Mouse (Mus musculus) 416B (cell line): Measurements from ENCODE around the gene Tpm3.

ENCODE experiments used
- DNase-seq: peaks from one replicate; pipeline ENCODE4 v3.0.0; 2011; ENCODE audit warnings: low read depth

Tpm3 gene

DNA sequence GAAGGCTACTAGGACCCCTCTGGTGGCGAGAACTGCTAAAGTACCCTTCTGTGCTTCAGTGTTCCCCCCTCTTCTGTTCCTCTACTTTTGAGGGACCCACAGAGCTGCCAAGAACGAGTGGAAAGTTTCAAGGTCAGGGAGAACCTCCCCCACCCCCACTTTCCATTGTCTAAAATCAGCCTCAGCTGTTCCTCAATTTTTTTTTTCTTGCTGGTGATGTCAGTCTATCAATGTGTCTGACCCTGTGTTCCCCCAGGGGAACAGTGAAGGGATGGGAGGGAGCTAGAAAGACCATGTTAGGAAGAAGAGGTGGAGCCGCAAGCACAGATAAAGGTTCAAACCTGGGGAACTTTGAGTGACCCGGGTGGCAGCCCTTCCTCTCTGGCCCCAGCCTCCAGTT lies at the start of gene Tpm3:
Gene Tpm3 (plus strand): TSS at position 356 of the 400 bp plus-strand sequence.
- DNase-seq = peak; percentile 32

DNA sequence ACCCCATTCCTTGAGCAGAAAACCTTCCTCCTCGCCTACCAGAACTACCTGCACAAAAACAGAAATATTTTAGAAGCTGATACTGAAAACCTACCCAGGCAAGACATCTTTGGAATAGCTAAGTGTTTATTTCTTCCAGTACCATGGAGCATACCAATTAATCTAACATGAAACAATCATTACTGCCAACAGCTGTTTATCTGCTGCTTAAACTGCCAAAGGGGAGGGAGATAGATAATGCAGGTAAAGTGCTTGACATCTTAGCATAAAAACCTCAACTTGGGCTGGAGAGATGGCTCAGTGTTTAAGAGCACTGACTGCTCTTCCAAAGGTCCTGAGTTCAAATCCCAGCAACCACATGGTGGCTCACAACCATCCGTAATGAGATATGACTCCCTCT lies 37.8 kb upstream of the Tpm3 start:
- DNase-seq = no peak

DNA sequence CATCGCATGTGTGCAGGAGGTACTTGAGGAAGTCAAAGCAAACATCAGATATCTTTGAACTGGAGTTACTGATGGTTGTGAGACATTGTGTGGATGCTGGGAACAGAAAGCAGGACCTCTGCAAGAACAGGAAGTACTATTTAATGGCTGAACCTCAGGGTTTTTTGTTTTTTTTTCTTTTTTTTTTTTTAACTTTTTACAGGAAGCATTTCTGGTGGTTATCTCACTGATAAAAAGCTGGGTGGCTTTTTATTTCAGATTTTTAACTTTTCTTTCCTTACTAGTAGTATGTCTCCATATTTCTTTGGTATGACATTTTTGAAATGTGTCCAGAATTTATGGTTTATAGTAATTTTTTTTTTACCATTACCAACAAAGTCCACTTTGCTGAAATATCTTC lies 36.2 kb upstream of the Tpm3 start:
- peak; percentile 23 for DNase-seq

DNA sequence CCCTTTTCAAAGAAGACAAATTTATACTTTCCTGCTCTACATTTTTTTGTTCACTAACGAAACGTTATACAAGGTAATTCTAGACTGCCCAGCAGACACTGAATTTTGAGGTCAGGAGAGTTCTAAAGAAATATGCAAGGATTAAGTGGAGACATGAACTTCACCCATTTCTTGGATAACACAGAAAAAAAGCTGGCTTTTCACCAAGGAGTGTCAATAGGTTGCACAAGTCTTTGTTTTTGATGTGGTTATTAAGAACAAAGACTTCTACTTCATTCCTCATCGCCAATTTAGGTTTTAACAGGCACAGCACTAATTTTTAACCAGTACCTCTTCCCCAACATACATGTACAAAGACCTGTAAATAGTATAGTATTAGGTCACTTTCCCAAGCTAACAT lies 22.8 kb upstream of the Tpm3 start:
- DNase-seq = no peak

DNA sequence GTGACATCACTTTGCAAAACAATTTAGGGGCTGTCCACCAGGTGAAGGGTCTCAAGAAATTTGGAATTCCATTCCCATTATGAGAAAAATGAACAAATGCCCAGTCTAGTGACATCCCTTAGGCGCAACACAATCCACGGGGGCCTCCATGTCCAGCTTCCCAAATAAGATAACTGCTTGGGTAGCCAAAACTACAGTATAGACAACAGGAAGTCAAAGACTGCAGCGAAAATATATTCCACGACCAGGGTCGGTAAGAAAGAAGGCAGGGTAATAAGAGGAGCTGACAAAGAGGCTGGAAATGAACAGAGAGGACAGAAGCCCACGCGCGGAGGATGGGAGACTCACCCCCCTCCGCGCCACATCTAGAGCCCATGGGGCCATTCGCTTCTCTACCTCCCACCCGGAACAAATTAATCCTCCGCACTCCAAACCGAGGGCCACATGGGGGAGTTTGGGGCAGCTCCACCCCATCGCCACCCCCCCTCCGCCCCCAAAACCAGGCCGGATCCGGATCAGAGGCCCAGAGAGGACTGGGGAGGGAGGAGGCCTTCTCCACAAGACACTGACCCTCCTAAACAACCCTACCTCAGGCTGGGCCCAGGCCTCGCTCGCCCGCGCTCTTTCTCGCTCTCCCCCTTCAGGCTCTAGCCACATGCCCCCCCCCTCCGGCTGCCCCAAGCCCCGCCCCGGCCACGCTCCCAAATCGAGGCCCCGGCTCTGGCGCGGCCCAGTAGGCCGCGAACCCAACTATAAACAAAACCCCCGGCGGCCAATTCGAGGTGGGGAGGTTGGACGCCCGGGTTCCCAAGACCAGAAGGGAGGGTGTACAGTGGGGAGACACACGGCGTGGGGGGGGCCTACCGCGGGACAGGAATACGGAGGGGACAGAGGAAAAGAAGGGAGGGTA lies 20.8 kb upstream of the Tpm3 start, which contains the start of gene 4933434E20Rik:
Gene 4933434E20Rik (plus strand): TSS at position 196 of the 910 bp plus-strand sequence.
- DNase-seq = peak; percentile 88

DNA sequence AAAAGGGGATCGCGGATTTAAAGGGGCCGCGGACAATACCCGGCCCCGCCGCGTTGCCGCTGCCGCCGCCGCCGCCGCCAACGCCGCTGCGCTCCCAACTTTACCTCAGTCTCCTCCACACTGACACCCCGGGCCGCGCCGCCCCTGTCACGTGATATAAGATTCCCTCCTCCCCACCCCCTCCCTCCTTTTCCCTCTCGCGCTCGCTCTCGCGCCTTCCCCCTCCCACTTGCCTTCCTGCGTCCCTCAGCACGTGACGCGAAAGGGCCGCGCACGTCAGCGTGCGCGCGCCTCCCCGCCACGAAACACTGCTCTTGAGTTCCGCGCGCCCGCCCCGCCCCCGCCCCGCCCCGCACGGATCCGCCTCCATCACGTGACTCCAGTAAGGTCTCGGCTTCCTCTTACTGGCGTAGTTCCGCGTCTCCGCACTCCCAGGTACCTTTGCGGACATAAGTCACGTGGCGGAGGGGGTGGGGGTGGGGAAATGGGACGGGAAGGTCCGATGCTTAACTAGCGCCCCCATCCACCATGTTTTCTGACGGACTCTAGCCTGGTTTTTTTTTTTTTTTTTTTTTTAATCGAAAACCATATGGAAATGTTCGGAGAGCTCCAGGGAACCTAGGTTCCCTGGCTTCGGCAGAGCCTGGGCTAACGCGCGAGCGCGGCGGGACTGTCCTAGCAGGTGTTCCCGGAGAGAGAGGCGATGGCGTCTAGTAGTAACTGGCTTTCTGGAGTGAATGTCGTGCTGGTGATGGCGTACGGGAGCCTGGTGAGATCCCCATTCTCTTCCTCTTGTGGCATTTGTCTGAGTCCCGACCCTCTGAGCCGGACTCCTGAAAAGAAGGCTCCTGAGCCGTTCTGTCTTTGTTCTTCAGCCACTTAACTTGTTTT lies 19.9 kb upstream of the Tpm3 start, which contains the start of gene Ubap2l:
Gene Ubap2l (minus strand): TSS at position 278 of the 891 bp plus-strand sequence.
- peak; percentile 100 for DNase-seq

DNA sequence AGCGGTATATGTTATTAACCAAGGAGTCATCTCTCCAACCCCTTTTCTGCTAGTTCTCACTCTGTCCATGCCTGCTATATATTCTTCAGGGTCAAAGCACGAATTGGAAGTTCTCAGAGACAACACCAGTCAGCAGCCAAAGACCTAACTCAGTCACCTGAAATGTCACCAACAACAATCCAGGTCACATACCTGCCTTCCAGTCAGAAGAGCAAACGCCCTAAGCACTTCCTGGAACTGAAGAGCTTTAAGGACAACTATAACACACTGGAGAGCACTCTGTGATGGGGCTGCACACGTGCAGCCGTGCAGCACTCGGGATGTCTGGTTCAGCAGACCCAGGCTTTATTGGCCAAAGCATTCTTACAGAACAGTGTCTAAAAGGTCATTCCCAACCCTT lies 10.9 kb upstream of the Tpm3 start:
- DNase-seq = no peak

DNA sequence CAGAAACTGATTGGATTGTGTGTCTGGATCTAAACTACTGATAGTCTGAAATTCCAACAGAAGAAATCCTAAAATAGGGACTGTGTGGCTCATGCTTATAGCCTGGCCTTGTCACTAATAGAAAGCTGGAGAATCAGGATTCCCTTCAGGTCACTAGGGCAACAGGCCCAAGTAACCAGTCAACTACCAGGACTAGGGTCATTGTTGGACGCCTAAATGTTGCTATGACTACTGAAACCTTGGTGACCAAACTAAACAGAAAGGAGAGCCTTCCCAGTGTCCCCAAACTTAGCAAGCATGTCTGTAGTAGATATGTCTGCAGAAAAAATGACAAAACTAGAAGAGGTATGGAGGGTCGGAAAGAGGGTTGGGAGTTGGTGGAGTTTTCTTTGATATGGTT lies 9.9 kb upstream of the Tpm3 start:
- DNase-seq = no peak

DNA sequence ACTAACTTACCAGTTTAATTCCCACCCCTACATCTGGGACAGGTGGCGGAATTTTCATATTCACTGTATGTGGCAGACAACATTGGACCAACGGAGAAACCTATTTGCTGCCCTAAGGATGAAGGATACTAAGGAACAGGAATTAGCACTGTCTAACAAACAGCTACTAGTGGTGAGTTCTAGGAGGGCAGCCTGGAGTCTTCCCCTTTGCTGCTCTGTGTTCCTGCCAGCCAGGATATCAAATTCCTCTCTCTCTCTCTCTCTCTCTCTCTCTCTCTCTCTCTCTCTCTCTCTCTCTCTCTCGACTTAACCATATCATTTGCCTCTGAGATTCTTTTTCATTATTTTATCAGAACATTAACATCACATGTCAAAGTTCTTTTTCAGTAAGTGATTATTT lies 8.1 kb upstream of the Tpm3 start:
- no peak for DNase-seq

DNA sequence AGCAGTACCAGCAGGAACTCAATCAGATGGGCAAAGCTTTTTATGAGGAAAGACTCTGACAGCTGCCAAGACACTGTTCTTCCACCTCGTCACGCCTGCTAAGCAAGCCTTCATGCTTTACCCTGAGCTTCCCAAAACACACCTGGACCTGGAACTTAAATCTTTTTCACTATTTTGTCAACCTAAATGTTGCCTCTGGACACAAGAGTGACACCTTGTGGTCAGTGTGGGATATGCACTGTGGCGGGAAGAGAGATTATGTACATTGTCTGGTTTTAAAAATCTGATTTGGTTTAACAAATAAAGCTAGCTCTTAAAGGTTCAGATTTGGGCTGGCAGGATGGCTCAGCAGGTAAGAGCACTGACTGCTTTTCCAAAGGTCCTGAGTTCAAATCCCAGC lies 6.9 kb upstream of the Tpm3 start:
- DNase-seq = peak; percentile 68

DNA sequence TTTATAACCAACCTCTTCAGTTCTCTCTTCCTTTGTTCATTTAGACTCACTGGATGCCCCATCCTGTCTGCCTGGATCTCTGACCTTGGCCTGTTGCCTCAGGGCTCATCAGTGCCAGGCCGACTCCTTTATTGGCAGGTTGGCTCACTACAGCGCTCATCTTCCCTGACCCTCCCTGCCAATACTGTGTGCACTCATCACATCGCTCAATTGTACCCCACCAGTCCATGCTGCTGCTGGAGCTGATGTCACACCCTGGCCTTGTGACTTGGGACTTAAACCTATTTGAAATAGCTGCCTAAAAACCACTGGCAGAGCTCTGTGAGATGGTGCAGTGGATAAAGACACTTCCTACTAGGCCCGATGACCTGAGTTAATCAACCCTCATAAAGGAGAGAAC lies 4.6 kb upstream of the Tpm3 start:
- DNase-seq = no peak

DNA sequence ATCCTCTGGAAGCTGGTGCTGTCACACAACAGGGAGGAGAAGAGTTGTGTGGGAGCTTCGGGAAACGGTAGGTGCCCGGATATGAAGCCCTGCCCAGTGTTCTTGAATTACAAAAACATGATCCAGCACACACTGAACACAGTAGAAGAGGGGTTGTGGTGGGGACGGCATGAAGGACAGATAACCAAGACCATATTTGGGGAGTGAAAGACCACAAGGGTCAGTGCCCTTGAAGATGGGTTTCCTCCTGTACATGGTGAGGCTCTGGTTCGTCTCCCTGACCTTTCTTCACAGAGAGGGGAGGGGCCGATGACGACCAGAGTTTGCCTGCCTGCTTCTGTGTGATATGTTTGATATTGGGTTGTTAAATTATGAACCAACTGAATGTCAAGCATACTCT lies 2.8 kb upstream of the Tpm3 start:
- DNase-seq = peak; percentile 74

DNA sequence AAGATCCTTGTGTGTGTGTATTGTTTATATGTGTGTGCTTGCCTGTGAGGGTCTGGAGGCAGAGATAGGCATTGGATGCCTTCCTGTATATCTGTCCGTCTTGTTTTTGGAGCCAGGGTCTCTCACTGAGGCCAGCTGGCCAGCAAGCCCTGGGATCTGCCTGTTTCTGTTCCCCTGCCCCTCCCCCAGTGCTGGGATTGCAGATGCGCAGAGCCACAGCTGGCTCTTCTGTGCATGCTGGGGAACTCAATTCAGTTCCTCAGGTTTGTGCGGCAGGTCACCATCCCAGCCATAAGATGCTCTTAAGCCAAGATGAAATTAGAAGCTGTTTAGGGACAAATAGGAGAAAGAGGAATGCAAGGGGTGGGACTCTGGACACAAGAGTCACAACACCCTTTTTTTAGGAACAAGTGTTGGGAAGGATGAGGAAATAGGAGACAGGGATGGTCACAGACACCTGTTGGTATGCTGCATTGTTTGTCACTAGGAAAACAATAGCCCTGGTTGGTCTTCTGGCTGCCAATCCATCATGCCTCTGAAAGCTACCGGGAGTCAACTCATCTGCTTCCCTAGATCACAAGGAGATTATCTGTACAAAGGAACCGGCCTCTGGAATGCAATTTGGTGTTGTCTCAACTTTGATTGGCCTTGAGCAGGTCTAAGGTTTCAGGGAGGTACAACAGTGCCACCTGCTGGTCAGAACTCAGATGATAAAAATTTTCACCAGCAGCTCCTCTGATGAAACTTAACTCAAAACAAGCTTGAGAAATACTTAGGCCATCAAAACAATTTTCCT lies 4.7 kb downstream of the Tpm3 start:
- peak; percentile 92 for DNase-seq

DNA sequence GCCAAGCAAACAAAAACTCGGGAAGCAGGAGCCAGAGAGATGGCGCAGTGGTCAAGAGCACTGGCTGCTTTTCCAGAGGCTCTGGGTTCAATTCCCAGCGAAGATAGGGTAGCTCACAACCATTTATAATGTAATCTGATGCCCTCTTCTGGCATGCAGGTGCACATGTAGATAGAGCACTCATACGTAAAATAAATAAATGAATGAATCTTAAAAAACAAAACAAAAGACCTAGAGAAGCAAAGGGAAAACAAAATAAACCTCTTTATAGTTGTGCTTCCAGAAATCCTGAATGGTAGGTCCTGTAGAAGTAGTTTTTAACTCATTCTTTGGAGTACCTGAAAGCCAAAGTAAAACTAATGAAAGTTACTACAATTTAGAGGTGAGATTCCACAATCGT lies 5.8 kb downstream of the Tpm3 start:
- no peak for DNase-seq

DNA sequence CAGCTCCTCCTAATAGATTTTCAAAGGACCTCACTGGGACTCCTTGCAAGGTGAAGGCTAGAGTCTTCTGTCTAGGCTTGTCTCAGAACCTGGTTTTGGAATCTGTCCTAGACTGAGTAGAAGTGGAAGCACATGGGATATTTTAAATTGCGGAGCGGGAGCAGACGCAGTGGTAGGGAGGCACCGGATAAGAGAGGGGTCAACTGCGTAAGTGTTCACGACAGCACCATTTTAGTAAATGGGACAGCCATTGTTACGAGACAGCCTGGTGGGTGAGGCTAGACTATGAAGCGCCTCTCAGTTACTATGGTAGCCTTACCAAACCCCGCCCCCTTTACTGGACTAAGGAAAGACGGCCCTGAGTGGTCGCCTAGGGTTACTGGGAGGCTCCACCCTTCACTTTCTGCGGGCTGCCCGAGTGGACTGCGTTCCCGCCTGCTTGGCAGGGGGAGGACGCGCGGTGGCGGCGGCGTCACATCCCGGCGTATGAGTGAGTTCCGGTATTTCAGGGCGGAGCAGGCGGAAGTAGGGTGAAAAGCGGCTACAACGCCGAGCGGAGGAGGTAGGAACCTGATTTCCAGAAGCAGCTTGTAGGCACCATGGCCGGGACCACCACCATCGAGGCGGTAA lies 6.8 kb downstream of the Tpm3 start:
- peak; percentile 99 for DNase-seq

DNA sequence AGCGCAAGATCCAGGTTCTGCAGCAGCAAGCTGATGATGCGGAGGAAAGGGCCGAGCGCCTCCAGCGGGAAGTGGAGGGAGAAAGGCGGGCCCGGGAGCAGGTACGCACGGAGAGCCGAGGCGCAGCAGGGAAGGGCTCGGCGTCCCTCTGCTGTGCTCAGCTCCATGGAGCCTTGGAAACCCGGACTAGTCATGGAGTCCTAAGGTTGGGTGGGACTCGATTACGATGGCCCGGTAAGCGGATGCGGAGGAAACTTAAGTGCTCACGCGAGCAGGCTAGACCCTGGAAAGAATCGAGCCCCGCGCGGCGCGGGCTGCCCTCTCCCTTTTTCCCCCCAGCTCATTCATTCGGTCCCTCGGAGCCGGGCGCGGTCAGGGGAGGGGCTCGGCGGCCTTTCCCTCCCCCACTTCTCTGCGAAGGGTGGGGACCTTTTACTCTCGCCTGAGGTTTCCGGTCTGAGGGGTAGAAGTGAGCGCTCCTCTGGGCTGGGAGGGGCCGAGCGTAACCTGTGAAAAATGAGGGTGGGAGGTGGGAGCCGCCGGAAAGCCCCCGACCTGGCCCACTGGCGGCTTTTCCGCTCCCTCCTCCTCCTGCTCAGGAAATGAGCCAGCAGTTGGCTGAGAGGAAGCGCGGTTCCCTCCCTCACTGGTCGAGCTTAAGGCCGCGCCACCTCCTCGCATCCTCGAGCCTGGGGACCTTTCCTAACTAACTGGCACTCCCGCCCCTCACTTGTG lies 7.5 kb downstream of the Tpm3 start:
- peak; percentile 97 for DNase-seq

DNA sequence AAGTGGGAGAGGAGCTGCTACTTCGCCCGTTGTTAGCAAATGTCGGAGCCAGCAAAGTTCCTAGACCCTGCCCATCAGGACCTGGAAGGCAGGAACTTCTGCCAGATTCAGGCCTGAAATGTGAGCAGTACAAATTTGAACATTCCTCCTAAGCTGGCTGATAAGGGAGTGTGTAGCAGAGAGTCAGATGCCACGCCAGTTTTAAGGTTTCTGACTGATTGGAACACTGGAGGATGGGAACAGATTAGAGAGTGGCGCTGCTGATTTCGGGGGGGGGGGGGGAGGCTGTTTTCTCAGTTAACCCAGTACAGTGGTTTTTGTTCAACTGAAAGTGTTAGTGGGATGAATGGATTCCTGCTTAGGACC lies 8.0 kb downstream of the Tpm3 start:
- DNase-seq = no peak

DNA sequence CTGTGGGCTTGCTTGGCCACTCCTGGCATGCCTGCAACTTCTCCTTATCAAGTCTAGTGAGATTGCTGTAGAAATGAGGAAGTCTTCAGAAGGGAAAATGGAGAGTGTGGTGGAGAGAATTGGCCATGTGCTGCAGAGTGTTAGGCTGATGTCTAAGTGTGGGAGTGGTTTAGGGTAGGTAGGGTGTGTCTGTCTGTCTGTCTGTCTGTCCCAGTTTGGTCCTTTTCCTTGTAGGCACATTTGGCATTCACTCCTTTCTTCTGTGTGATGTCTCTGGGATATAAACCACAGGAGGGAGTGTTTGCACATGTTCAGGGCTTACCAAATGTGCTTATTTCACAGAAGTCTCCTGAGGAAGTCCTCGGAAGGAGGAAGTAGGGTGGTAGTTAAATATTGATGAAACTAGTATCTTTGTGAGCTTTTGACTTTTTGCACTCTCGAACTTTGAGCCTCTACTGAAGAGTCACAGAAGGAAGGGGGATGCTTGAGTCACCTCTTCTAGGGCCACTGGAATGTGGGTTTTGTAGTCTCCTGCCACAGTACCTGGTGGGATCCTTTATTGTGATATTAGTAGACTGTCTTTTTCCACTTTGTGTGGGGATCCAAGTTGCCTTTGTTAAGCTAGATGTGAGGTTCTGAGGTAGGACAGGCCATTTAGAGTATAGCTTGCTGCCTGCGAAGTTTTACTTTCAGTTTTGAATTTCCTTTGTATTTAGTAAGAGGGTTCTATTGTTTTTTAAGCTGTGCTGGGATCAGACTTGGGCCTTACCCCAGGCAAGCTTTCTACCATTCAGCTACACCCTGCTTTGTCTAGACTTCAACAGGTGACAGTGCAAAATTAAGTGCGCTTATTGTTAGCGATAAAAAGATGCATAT lies 9.2 kb downstream of the Tpm3 start:
- DNase-seq = peak; percentile 92

DNA sequence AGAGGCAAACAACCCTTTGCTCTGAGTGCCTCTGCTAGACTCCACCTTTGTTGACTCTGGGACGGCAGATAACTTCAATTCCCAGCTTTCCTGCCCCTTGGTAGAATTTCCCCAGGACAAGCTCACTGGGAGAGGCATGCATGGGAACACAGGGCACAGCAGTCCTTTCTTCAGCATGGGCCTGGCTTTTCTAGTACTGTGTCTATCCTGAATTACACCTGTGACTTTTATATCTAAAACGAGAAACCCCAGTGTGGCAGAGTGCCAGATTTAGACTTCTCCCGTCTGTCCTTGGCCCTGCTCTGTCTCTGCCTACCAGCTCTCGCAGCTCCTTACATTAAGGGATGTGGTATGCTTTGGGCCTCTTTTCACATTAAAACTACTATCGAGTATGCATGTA lies 10.6 kb downstream of the Tpm3 start:
- DNase-seq = peak; percentile 33
